Mouse (Mus musculus) intestine, embryonic 15.5 days (tissue): ENCODE data around the gene A2m. TPM values are rescaled to one million over a fixed set of nuclear protein-coding genes. Genes with fewer than 3 reads are reported as not detected.

Experiments
- ATAC-seq: fragments of 200-750 bp; cut with Nextera tagmentation; 2 replicates; pipeline ENCODE4 v1.8.0; 2017; ENCODE audit warnings: moderate TSS enrichment, moderate library complexity
- H3K27ac ChIP-seq: fragments of 300-500 bp; sonication (generic); 2 replicates; pipeline ENCODE4 v1.5.1; 2015; ENCODE audit warnings: mild to moderate bottlenecking, inconsistent platforms
- H3K27me3 ChIP-seq: fragments of 300-500 bp; sonication (generic); replicated peaks from 2 replicates; pipeline ENCODE4 v1.6.1; 2015; ENCODE audit warnings: inconsistent platforms
- H3K36me3 ChIP-seq: fragments of 300-500 bp; sonication (generic); 2 replicates; pipeline ENCODE4 v1.6.1; 2015; ENCODE audit warnings: inconsistent platforms
- H3K4me1 ChIP-seq: fragments of 300-500 bp; sonication (generic); replicated peaks from 2 replicates; pipeline ENCODE4 v1.6.1; 2015; ENCODE audit warnings: inconsistent platforms
- H3K4me2 ChIP-seq: fragments of 300-500 bp; sonication (generic); replicated peaks from 2 replicates; pipeline ENCODE4 v1.6.1; 2015; ENCODE audit warnings: mild to moderate bottlenecking, inconsistent platforms
- H3K4me3 ChIP-seq: fragments of 300-500 bp; sonication (generic); replicated peaks from 2 replicates; pipeline ENCODE4 v1.5.1; 2015; ENCODE audit warnings: inconsistent platforms
- H3K9ac ChIP-seq: fragments of 300-500 bp; sonication (generic); 2 replicates; pipeline ENCODE4 v1.6.1; 2015; ENCODE audit warnings: inconsistent platforms
- H3K9me3 ChIP-seq: fragments of 300-500 bp; sonication (generic); 2 replicates; pipeline ENCODE4 v1.6.1; 2016; ENCODE audit warnings: inconsistent platforms
- WGBS: fragments of 180-500 bp; shearing (Covaris S2); methylation state at CpG from one replicate; pipeline ENCODE4 v1.1.7; 2015; 5-methylcytosine and 5-hydroxymethylcytosine counted together
- polyA plus RNA-seq: library from polyadenylated mRNA; unstranded; fragments of >200 nt; fragmentation: Nextera tagmentation; extraction: Ambion mirVana; gene quantifications from 2 replicates; pipeline ENCODE4 v1.2.1, GENCODE M21; 2015

A2m gene
- 1.1 and 2.0 TPM in 2 replicates for polyA plus RNA-seq

GRCm38 (mm10) chr6:121635076-121635475 is at the start of gene A2m:
Gene A2m (plus strand): TSS chr6:121635376.
- Histone ChIP-seq H3K9ac (no peak within 1 kb of the TSS), H3K4me2 (peak within 1 kb of the TSS; percentile 29), H3K36me3 (no peaks in the 10 kb centered on the region), H3K27ac (no peak within 1 kb of the TSS), H3K4me1 (no peaks in the 10 kb centered on the region), H3K27me3 (no peaks in the 10 kb centered on the region), H3K9me3 (no peaks in the 10 kb centered on the region), H3K4me3 (no peak within 1 kb of the TSS)
- ATAC-seq: no peak
- WGBS: 82% methylated on average over 8 of the region's 8 CpGs

- H3K27ac ChIP-seq: no peak overlapping the region
- no peaks in the 10 kb centered on the region for H3K27me3 ChIP-seq
- no peaks in the 10 kb centered on the region for H3K9me3 ChIP-seq
- no peak overlapping the region for H3K4me2 ChIP-seq
- no peaks in the 10 kb centered on the region for H3K4me1 ChIP-seq
- H3K4me3 ChIP-seq: no peak overlapping the region
- WGBS: 29% methylated on average over 1 of the region's 1 CpGs
- ATAC-seq: no peak
- H3K36me3 ChIP-seq: no peaks in the 10 kb centered on the region
- no peak overlapping the region for H3K9ac ChIP-seq
Measured at GRCm38 (mm10) chr6:121590131-121590530, 45.0 kb upstream of the A2m start.

- 64% methylated on average over 1 of the region's 1 CpGs for WGBS
- no peaks in the 10 kb centered on the region for H3K27me3 ChIP-seq
- H3K4me1 ChIP-seq: no peaks in the 10 kb centered on the region
- H3K9me3 ChIP-seq: no peaks in the 10 kb centered on the region
- no peak overlapping the region for H3K4me3 ChIP-seq
- no peaks in the 10 kb centered on the region for H3K36me3 ChIP-seq
- H3K27ac ChIP-seq: no peak overlapping the region
- H3K4me2 ChIP-seq: no peak overlapping the region
- no peak overlapping the region for H3K9ac ChIP-seq
- no peak for ATAC-seq
Measured at GRCm38 (mm10) chr6:121600927-121601326, 34.2 kb upstream of the A2m start.

GRCm38 (mm10) chr6:121607861-121608260 is 27.3 kb upstream of the A2m start:
- H3K9me3 ChIP-seq: no peaks in the 10 kb centered on the region
- H3K4me1 ChIP-seq: no peaks in the 10 kb centered on the region
- H3K27me3 ChIP-seq: no peaks in the 10 kb centered on the region
- no peak for ATAC-seq
- H3K4me2 ChIP-seq: no peak overlapping the region
- H3K36me3 ChIP-seq: no peaks in the 10 kb centered on the region
- no peak overlapping the region for H3K27ac ChIP-seq
- H3K9ac ChIP-seq: no peak overlapping the region
- no peak overlapping the region for H3K4me3 ChIP-seq

GRCm38 (mm10) chr6:121611796-121612195 is 23.4 kb upstream of the A2m start:
- Histone ChIP-seq H3K9me3 (no peaks in the 10 kb centered on the region), H3K27me3 (no peaks in the 10 kb centered on the region), H3K9ac (no peak overlapping the region), H3K4me2 (no peak overlapping the region), H3K27ac (no peak overlapping the region), H3K36me3 (no peaks in the 10 kb centered on the region), H3K4me3 (no peak overlapping the region), H3K4me1 (no peaks in the 10 kb centered on the region)
- WGBS: 48% methylated on average over 3 of the region's 3 CpGs
- ATAC-seq: no peak

GRCm38 (mm10) chr6:121617476-121617875 is 17.7 kb upstream of the A2m start:
- Histone ChIP-seq H3K4me3 (no peak overlapping the region), H3K4me1 (no peaks in the 10 kb centered on the region), H3K27ac (no peak overlapping the region), H3K9me3 (no peaks in the 10 kb centered on the region), H3K36me3 (no peaks in the 10 kb centered on the region), H3K4me2 (no peak overlapping the region), H3K27me3 (no peaks in the 10 kb centered on the region), H3K9ac (no peak overlapping the region)
- 28% methylated on average over 3 of the region's 3 CpGs for WGBS
- ATAC-seq: 0 out of 2 replicates have a peak, but pooled peaks have one; percentile 21

- Histone ChIP-seq H3K36me3 (no peaks in the 10 kb centered on the region), H3K9ac (no peak overlapping the region), H3K27me3 (no peaks in the 10 kb centered on the region), H3K27ac (no peak overlapping the region), H3K4me1 (no peaks in the 10 kb centered on the region), H3K4me3 (no peak overlapping the region), H3K9me3 (no peaks in the 10 kb centered on the region), H3K4me2 (no peak overlapping the region)
- WGBS: 45% methylated on average over 2 of the region's 2 CpGs
- ATAC-seq: peak; percentile 98
Measured at GRCm38 (mm10) chr6:121622525-121622924, 12.7 kb upstream of the A2m start.

GRCm38 (mm10) chr6:121634520-121634919 is 656 bp upstream of the A2m start:
- no peaks in the 10 kb centered on the region for H3K27me3 ChIP-seq
- no peak overlapping the region for H3K9ac ChIP-seq
- WGBS: 62% methylated on average over 13 of the region's 13 CpGs
- no peak for ATAC-seq
- H3K27ac ChIP-seq: no peak overlapping the region
- no peak overlapping the region for H3K4me2 ChIP-seq
- H3K36me3 ChIP-seq: no peaks in the 10 kb centered on the region
- no peaks in the 10 kb centered on the region for H3K9me3 ChIP-seq
- H3K4me3 ChIP-seq: no peak overlapping the region
- H3K4me1 ChIP-seq: no peaks in the 10 kb centered on the region

GRCm38 (mm10) chr6:121635878-121636371 is 749 bp downstream of the A2m start:
- H3K27ac ChIP-seq: no peak overlapping the region
- no peak for ATAC-seq
- no peaks in the 10 kb centered on the region for H3K27me3 ChIP-seq
- no peak overlapping the region for H3K4me3 ChIP-seq
- peak overlapping the region; percentile 29 for H3K4me2 ChIP-seq
- 7% methylated on average over 12 of the region's 12 CpGs for WGBS
- H3K9me3 ChIP-seq: no peaks in the 10 kb centered on the region
- no peak overlapping the region for H3K9ac ChIP-seq
- no peaks in the 10 kb centered on the region for H3K36me3 ChIP-seq
- no peaks in the 10 kb centered on the region for H3K4me1 ChIP-seq

- H3K27me3 ChIP-seq: no peaks in the 10 kb centered on the region
Measured at GRCm38 (mm10) chr6:121648499-121648898, 13.3 kb downstream of the A2m start.

More at GRCm38 (mm10) chr6:121648499-121648898, 13.3 kb downstream of the A2m start:
- H3K4me3 ChIP-seq: no peak overlapping the region
- no peak for ATAC-seq
- WGBS: 85% methylated on average over 11 of the region's 11 CpGs
- no peaks in the 10 kb centered on the region for H3K4me1 ChIP-seq
- no peaks in the 10 kb centered on the region for H3K9me3 ChIP-seq
- no peak overlapping the region for H3K4me2 ChIP-seq
- no peak overlapping the region for H3K27ac ChIP-seq
- H3K9ac ChIP-seq: no peak overlapping the region
- H3K36me3 ChIP-seq: no peaks in the 10 kb centered on the region

Other genes with a start within 250 kb of the A2m start
- gene Iqsec3, start 161.7 kb upstream of the A2m start, polyA plus RNA-seq: 0.24 and 0.26 TPM in 2 replicates
- gene Gm7298, start 97.6 kb downstream of the A2m start, polyA plus RNA-seq: not detected in 2 replicates
- not detected in 2 replicates for gene Mug1, start 203.2 kb downstream of the A2m start, polyA plus RNA-seq